Mouse (Mus musculus) ZHBTc4 (cell line): ENCODE measurements around the gene Mgat1.

ENCODE experiments used
- DNase-seq: peaks from one replicate; pipeline ENCODE4 v3.0.0-alpha.2; 2011; ENCODE audit warnings: low read depth, low spot score

Gene Mgat1

DNA sequence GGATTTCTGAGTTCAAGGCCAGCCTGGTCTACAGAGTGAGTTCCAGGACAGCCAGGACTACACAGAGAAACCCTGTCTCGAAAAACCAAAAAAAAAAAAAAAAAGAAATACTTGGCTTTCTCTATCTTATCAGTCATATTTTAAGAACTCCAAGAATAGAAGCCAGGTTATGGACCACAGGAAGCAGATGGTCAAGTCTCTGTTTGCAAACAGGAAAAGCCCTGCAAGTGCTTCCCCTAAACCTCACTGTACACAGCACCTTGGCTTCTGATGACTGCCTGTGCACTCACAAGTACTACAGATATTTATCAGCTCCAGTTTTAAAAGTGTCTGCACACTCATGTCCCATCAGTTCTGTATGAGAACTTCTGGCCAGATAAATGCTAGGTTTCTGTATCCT is 2.5 kb upstream of the Mgat1 start:
- no peak for DNase-seq

DNA sequence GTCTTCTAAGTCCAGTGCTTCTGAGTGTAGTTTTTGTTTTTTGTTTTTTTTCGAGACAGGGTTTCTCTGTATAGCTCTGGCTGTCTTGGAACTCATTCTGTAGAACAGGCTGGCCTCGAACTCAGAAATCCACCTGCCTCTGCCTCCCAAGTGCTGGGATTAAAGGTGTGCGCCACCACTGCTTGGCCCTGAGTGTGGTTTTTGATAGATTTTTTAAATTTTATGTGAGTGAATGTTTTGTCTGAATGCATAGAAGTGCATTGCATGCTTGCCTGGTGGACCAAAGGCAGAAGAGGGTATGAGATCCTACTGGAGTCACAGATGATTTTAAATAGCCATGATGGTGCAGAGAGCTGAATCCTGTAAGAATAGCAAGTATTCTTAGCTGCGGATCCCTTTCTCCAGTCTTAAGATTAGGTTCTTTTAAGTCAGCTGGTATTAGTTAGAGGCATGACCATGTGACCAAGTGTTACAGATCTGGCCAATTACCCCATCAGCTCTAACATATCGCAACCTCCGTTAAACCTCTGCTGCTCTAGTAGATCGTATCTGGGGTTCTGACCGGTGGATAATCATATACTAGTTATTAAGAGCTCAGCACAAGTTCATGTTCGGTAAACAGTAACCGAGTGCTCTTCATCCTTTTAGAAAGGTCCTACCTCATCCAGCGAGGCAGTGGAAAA is 906 bp upstream of the Mgat1 start:
- no peak for DNase-seq

DNA sequence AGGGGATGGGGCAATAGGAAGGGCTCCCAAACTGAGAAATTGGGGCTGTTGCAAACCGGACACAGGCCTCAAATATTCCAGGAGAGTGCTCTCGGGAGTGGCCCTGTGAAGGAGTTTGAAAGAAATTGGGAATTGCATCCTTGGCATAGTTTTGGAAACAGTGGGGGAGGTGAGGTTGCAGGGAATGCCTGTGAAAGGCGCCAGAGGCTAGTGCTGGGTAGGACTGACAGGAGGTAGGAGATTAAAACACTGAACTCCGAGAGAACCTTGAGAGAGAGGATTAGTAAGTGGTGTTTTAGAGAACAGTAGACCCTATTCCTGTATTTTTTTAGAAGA is 572 bp downstream of the Mgat1 start:
- peak; percentile 73 for DNase-seq

DNA sequence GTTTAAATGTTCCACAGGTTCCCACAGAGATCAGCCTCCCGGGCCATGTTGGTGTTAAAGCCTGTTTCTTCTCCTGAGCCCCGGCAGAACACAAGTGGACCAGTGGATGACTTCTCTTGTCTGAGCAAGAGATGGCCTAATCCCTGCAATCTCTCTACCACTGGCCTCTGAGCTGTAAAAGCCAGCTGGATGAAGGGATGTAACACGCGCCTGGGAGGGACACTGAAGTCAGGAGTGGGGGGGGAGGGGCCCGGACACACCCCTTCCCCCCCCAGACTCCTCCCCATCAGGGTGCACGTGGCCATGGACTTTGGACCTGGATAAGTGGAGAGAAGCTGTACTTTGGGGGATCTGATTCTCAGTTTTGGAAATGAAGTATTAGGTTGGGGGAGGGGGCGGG is 1.2 kb downstream of the Mgat1 start:
- peak; percentile 68 for DNase-seq

GRCm38 (mm10) chr11:49245634-49246415 is 1.8 kb downstream of the Mgat1 start:
- no peak for DNase-seq

DNA sequence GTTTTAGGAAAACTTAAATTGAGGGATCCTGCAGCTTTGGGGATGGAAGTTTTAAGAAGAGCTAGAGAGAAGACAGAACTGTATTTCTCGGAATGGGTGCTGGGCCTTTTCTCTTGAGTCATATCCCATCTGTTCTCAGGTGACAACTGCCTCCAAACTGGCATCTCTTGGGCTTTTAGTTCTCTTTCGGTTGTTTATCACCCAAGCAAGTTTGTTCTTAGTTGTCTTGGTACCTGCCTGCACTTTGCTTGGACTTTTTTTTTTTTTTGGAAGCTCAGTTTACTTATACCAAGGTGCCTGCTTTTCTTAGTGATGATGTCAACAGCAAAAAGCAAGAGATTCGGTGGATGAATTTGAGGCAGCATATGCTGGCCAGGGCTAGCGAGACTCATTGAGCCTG is 2.5 kb downstream of the Mgat1 start:
- DNase-seq: no peak

- peak; percentile 37 for DNase-seq
Observed at GRCm38 (mm10) chr11:49247255-49247654, 3.3 kb downstream of the Mgat1 start.

- DNase-seq: no peak
Observed at GRCm38 (mm10) chr11:49248226-49248973, 4.4 kb downstream of the Mgat1 start.

- no peak for DNase-seq
Observed at GRCm38 (mm10) chr11:49248974-49249700, 5.1 kb downstream of the Mgat1 start.

DNA sequence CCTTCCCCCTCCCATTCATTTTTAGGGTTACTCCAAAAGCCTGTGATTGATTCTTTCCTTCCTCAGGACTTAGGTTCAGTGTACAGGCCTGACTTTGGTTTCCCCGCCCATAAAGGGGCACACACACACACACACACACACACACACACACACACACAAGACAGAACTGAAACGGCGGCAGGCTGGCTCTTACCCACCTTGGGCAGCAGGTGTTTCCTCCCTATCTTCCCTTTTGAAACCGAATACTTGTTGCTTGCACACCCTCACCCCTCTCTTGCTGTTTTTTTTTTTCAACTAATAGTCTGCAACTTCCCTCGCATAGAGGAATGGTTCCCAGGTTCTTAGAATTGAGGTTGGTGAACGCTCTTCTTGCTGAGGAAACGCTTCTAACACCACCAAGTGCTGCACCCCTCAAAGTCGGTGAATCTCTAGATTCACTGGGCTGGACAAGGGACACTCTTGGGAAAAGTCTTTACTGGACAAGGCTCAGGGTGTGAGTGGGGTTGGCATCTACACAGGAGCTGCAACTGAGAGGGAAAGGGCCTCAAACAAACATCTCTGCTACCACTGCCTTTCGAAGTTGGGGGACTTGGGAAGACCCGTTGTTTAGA is 5.9 kb downstream of the Mgat1 start:
- no peak for DNase-seq

DNA sequence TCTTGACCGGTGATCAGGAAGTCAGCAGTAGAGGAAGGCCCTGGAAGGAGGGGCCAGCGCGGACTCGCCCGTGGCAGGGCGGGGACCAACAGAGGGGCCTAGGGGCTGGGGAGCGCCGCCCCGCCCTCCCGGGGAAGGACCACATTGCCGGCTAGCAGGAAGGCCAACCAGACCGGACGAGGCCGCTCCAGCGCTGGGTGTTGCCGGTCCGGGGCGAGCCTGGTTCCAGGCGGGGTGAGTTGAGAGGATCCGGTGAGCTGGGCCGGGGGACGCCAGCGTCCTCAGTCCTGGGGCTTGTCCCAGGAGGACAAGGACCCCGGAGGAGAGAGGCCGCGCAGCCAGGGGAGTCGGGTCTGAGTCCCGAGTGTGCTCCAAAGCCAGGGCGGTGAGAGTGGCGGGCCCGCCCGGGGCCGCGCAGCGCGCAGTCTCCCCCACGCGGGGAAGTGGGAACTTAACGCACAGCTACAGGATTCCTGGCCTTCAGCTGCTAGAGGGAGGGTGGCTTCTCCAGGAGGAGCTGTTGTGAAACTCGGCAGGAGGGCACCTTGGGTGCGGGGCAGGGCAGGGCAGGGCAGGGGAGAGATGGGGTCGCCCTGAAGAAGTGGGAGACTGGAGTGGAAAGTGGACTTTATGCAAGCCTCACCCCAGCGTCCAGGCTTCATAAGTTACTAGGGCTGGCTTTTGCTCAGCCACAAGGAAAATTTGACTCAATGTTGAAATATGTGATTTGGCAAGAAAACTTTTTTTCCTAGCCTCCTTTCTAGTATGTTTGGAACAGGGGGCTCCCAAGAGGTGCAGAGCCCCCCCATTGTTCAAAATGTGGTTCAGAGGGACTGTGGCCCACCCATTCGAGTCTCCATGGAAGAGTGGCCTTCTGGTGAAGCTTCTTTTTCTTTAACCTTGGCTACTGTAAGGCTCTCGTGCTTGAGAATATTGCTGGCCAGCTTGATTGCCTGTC is 6.7 kb downstream of the Mgat1 start:
- DNase-seq: peak; percentile 66

DNA sequence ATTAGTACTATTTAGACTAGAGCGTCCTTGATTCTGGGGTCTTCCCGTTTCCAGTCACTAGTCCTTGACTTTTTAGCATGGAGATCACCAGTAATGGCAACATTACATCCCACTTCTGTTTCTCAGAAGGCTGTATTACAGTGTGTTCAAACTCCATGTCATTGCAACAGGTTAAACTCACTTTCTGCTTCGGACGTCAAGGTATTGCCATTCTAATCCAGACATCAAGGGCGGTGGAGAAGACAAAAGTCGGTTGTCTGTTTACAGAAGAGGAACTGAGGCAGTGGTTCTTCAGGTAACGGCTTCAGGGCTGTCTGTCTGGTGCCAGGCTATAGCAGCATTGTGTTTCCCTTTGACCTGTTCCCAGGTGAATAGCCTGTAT is 7.4 kb downstream of the Mgat1 start:
- no peak for DNase-seq

GRCm38 (mm10) chr11:49252048-49252447 is 8.1 kb downstream of the Mgat1 start:
- DNase-seq: no peak

- DNase-seq: no peak
Observed at GRCm38 (mm10) chr11:49253035-49253434, 9.0 kb downstream of the Mgat1 start.

- no peak for DNase-seq
Observed at GRCm38 (mm10) chr11:49259296-49259695, 15.3 kb downstream of the Mgat1 start.

- no peak for DNase-seq
Observed at GRCm38 (mm10) chr11:49259829-49260228, 15.8 kb downstream of the Mgat1 start.

- DNase-seq: no peak
Observed at GRCm38 (mm10) chr11:49260598-49261312, 16.8 kb downstream of the Mgat1 start.

DNA sequence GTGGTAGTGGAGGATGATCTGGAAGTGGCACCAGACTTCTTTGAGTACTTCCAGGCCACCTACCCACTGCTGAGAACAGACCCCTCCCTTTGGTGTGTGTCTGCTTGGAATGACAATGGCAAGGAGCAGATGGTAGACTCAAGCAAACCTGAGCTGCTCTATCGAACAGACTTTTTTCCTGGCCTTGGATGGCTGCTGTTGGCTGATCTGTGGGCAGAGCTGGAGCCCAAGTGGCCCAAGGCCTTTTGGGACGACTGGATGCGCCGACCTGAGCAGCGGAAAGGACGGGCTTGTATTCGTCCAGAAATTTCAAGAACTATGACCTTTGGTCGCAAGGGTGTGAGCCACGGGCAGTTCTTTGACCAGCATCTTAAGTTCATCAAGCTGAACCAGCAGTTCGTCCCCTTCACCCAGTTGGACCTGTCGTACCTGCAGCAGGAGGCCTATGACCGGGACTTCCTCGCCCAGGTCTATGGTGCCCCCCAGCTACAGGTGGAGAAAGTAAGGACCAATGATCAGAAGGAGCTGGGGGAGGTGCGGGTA is 17.4 kb downstream of the Mgat1 start:
- DNase-seq: peak; percentile 64

- DNase-seq: no peak
Observed at GRCm38 (mm10) chr11:49262286-49262685, 18.3 kb downstream of the Mgat1 start.
